Mouse (Mus musculus) MEL (cell line): ENCODE measurements around the gene Vstm2b.

Experiments
- GATA1 ChIP-seq: IDR thresholded peaks from 2 replicates; pipeline ENCODE4 v1.6.1; 2011; ENCODE audit warnings: low read depth, low read length, improper control_type of control experiment
- HCFC1 ChIP-seq: IDR thresholded peaks from 2 replicates; pipeline ENCODE4 v1.6.1; 2012; ENCODE audit warnings: low read depth, mild to moderate bottlenecking, inconsistent platforms, low read length, improper control_type of control experiment, moderate library complexity
- MAZ ChIP-seq: IDR thresholded peaks from 2 replicates; pipeline ENCODE4 v1.6.1; 2012; ENCODE audit warnings: low read depth, mild to moderate bottlenecking, inconsistent platforms, low read length, improper control_type of control experiment
- MYC ChIP-seq: IDR thresholded peaks from 2 replicates; pipeline ENCODE4 v1.6.1; 2011; ENCODE audit warnings: low read depth, mild to moderate bottlenecking, low read length, improper control_type of control experiment, moderate library complexity
- POLR2A ChIP-seq, 2 experiments: IDR thresholded peaks; 2 replicates each; pipeline ENCODE4 v1.6.1; 2011 to 2012; ENCODE audit warnings: low read length in 2 of 2, mild to moderate bottlenecking in 2 of 2, control low read depth in 1 of 2, improper control_type of control experiment in 1 of 2, low read depth in 1 of 2, moderate library complexity in 1 of 2; ENCODE audit not compliant: control insufficient read depth in 1 of 2, insufficient read depth in 1 of 2, poor library complexity in 1 of 2
- TAL1 ChIP-seq: IDR thresholded peaks from 2 replicates; pipeline ENCODE4 v1.6.1; 2012; ENCODE audit warnings: mild to moderate bottlenecking, inconsistent platforms, low read length, moderate library complexity, mixed read lengths
- TBP ChIP-seq: IDR thresholded peaks from 2 replicates; pipeline ENCODE4 v1.8.0; 2011; ENCODE audit warnings: low read depth, low read length, improper control_type of control experiment
- USF1 ChIP-seq: IDR thresholded peaks from 2 replicates; pipeline ENCODE4 v1.6.1; 2014; ENCODE audit warnings: low read depth, mild to moderate bottlenecking, inconsistent platforms, low read length, improper control_type of control experiment, moderate library complexity
- ZC3H11A ChIP-seq: IDR thresholded peaks from 2 replicates; pipeline ENCODE4 v1.6.1; 2012; ENCODE audit warnings: low read depth, mild to moderate bottlenecking, inconsistent platforms, low read length, improper control_type of control experiment

GRCm38 (mm10) chr7:40888358-40888757 is 9.8 kb upstream of the Vstm2b start:
- TF ChIP-seq MAZ (no peak), ZC3H11A (no peak), TAL1 (no peak), USF1 (no peak), TBP (no peak), MYC (no peak), GATA1 (no peak), POLR2A (IDR thresholded peaks at IDR 0.05; ENCODE audit: control insufficient read depth in 1 of 2, insufficient read depth in 1 of 2, low read depth in 1 of 2, low read length in 2 of 2, poor library complexity in 1 of 2) (no peak), HCFC1 (no peak)
